Mouse (Mus musculus) thymus, adult 18-20 months (tissue): ENCODE results near the gene Vps53.
A peak's percentile ranks its signal among the peaks of the same experiment; 100 is the strongest.

Experiments
- DNase-seq, 2 experiments: peaks; one replicate each; pipeline ENCODE4 v3.0.0; 2022; ENCODE audit warnings: mixed read lengths in 2 of 2

The Vps53 gene

GRCm38 (mm10) chr11:76106551-76107496 is 72.6 kb downstream of the Vps53 start:
- DNase-seq, result peak; percentile 49 to 65

GRCm38 (mm10) chr11:76101154-76101553 is 78.3 kb downstream of the Vps53 start:
- no peak for DNase-seq

GRCm38 (mm10) chr11:76099193-76099975 is 80.1 kb downstream of the Vps53 start:
- no peak for DNase-seq

GRCm38 (mm10) chr11:76093610-76094009 is 85.8 kb downstream of the Vps53 start:
- DNase-seq, result no peak

- DNase-seq, result no peak
These were observed 89.7 kb downstream of the Vps53 start for GRCm38 (mm10) chr11:76089776-76090175.

GRCm38 (mm10) chr11:76088506-76088905 is 90.9 kb downstream of the Vps53 start:
- DNase-seq, result no peak

- DNase-seq, result peak; percentile 24 to 36
These were observed 93.4 kb downstream of the Vps53 start for GRCm38 (mm10) chr11:76085898-76086591.

GRCm38 (mm10) chr11:76084943-76085342 is 94.5 kb downstream of the Vps53 start:
- DNase-seq, result no peak

- no peak for DNase-seq
These were observed 95.5 kb downstream of the Vps53 start for GRCm38 (mm10) chr11:76083941-76084367.

- DNase-seq, result no peak
These were observed 98.3 kb downstream of the Vps53 start for GRCm38 (mm10) chr11:76081048-76081640.

- DNase-seq, result no peak
These were observed 99.2 kb downstream of the Vps53 start for GRCm38 (mm10) chr11:76080293-76080692.

GRCm38 (mm10) chr11:76077341-76077740 is 102.1 kb downstream of the Vps53 start:
- DNase-seq, result no peak

GRCm38 (mm10) chr11:76074296-76075093 is 105.0 kb downstream of the Vps53 start:
- DNase-seq, result no peak

- DNase-seq, result no peak
These were observed 109.6 kb downstream of the Vps53 start for GRCm38 (mm10) chr11:76069816-76070215.

GRCm38 (mm10) chr11:76066563-76067156 is 112.8 kb downstream of the Vps53 start:
- DNase-seq, result no peak

- no peak for DNase-seq
These were observed 113.8 kb downstream of the Vps53 start for GRCm38 (mm10) chr11:76065521-76066095.

GRCm38 (mm10) chr11:76064411-76064810 is 115.0 kb downstream of the Vps53 start:
- no peak for DNase-seq

GRCm38 (mm10) chr11:76060906-76061305 is 118.5 kb downstream of the Vps53 start:
- no peak for DNase-seq

- no peak for DNase-seq
These were observed 119.5 kb downstream of the Vps53 start for GRCm38 (mm10) chr11:76059971-76060370.

- DNase-seq, result no peak
These were observed 123.0 kb downstream of the Vps53 start for GRCm38 (mm10) chr11:76056487-76056886.

GRCm38 (mm10) chr11:76052496-76052895 is 127.0 kb downstream of the Vps53 start:
- DNase-seq, result no peak
